Mouse (Mus musculus) limb, embryonic 15.5 days (tissue): Measurements from ENCODE around the gene Tmem176a. TPM values are rescaled to one million over a fixed set of nuclear protein-coding genes. Genes with fewer than 3 reads are reported as not detected.

Source experiments
- ATAC-seq: fragments of 200-750 bp; cut with Nextera tagmentation; 2 replicates; pipeline ENCODE4 v1.8.0; 2017; ENCODE audit warnings: low read depth, moderate TSS enrichment; ENCODE audit not compliant: insufficient number of reproducible peaks, low FRiP score, low TSS enrichment
- H3K27ac ChIP-seq: fragments of 300-500 bp; sonication (generic); 2 replicates; pipeline ENCODE4 v1.5.1; 2015; ENCODE audit warnings: moderate library complexity, mild to moderate bottlenecking, inconsistent platforms
- H3K27me3 ChIP-seq: fragments of 300-500 bp; sonication (generic); 2 replicates; pipeline ENCODE4 v1.6.1; 2015; ENCODE audit warnings: inconsistent platforms
- H3K36me3 ChIP-seq: fragments of 300-500 bp; sonication (generic); 2 replicates; pipeline ENCODE4 v1.6.1; 2015; ENCODE audit warnings: inconsistent platforms
- H3K4me1 ChIP-seq: fragments of 300-500 bp; sonication (generic); 2 replicates; pipeline ENCODE4 v1.6.1; 2015; ENCODE audit warnings: inconsistent platforms
- H3K4me2 ChIP-seq: fragments of 300-500 bp; sonication (generic); 2 replicates; pipeline ENCODE4 v1.6.1; 2015; ENCODE audit warnings: mild to moderate bottlenecking, inconsistent platforms
- H3K4me3 ChIP-seq: fragments of 300-500 bp; sonication (generic); 2 replicates; pipeline ENCODE4 v1.5.1; 2015; ENCODE audit warnings: mild to moderate bottlenecking, inconsistent platforms
- H3K9ac ChIP-seq: fragments of 300-500 bp; sonication (generic); 2 replicates; pipeline ENCODE4 v1.6.1; 2015; ENCODE audit warnings: inconsistent platforms
- H3K9me3 ChIP-seq: fragments of 300-500 bp; sonication (generic); 2 replicates; pipeline ENCODE4 v1.6.1; 2016; ENCODE audit warnings: inconsistent platforms
- WGBS: fragments of 180-500 bp; shearing (Covaris S2); methylation state at CpG from one replicate; pipeline ENCODE4 v1.1.7; 2015; 5-methylcytosine and 5-hydroxymethylcytosine counted together
- polyA plus RNA-seq: library from polyadenylated mRNA; unstranded; fragments of >200 nt; fragmentation: Nextera tagmentation; extraction: Ambion mirVana; gene quantifications from 2 replicates; pipeline ENCODE4 v1.2.1, GENCODE M21; 2015

Gene Tmem176a
- polyA plus RNA-seq, 1 experiment from 2014 or later, result 54.3 TPM

- H3K27me3 ChIP-seq, result no peaks in the 10 kb centered on the region
- H3K27ac ChIP-seq, result no peak overlapping the region
- WGBS, result 70% methylated on average over 1 of the region's 1 CpGs
- H3K9me3 ChIP-seq, result no peaks in the 10 kb centered on the region
- H3K4me3 ChIP-seq, result no peak overlapping the region
- H3K4me2 ChIP-seq, result no peak overlapping the region
- H3K9ac ChIP-seq, result no peak overlapping the region
- H3K36me3 ChIP-seq, result peaks cover 34% of the 10 kb centered on the region
- H3K4me1 ChIP-seq, result no peaks in the 10 kb centered on the region
- ATAC-seq, result no peak
These were observed 10.5 kb upstream of the Tmem176a start for GRCm38 (mm10) chr6:48830241-48830640.

DNA sequence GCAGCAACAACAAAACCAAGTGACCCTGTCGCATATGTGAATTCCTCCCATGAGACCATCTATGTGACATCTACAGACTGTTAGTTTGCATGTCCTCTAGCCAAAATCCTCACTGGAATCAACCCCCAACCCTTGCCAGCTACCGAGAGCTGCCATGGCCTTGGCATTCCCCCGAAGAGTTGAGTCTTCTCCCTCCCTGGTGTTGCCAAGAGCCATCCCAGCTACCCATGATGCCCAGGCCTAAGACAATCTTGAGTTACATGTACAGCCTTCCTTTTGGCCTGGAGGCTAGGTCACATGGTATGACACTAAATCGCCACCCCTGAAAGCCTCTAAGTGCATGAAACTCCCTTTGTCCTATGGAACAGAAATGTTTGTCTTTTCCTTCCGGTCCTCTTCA is 9.6 kb upstream of the Tmem176a start:
- no peaks in the 10 kb centered on the region for H3K27me3 ChIP-seq
- H3K9ac ChIP-seq, result no peak overlapping the region
- ATAC-seq, result no peak
- WGBS, result 89% methylated on average over 5 of the region's 5 CpGs
- no peaks in the 10 kb centered on the region for H3K4me1 ChIP-seq
- no peak overlapping the region for H3K4me2 ChIP-seq
- no peak overlapping the region for H3K4me3 ChIP-seq
- no peak overlapping the region for H3K27ac ChIP-seq
- H3K9me3 ChIP-seq, result no peaks in the 10 kb centered on the region
- H3K36me3 ChIP-seq, result peaks cover 43% of the 10 kb centered on the region

GRCm38 (mm10) chr6:48832426-48832825 is 8.3 kb upstream of the Tmem176a start:
- Histone ChIP-seq H3K9ac (no peak overlapping the region), H3K4me3 (no peak overlapping the region), H3K27ac (no peak overlapping the region), H3K9me3 (no peaks in the 10 kb centered on the region), H3K4me1 (0 out of 2 replicates have a peak, but pooled peaks cover 2% of the 10 kb centered on the region), H3K27me3 (no peaks in the 10 kb centered on the region), H3K36me3 (peaks cover 54% of the 10 kb centered on the region), H3K4me2 (no peak overlapping the region)
- no peak for ATAC-seq
- WGBS, result 88% methylated on average over 1 of the region's 1 CpGs

DNA sequence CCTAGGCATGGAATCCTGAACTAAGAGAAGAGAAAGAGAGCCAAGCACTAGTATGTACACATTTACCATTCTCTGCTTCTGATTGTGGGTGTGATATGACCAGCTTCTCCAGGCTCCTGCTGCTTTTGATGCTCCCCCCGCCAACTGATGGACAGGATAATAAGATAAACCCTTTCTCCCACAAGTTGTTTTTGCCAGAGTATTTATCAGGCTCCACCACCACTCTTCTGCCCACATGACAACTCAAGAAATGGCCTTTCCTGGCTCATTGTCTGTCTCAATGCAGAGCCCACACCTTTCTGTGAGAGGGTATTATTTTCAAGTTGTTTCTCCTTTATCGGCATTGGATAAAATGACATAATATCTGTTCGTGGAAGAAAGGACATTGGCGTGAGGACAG is 7.2 kb upstream of the Tmem176a start:
- no peak for ATAC-seq
- H3K36me3 ChIP-seq, result peaks cover 63% of the 10 kb centered on the region

GRCm38 (mm10) chr6:48835241-48835640 is 5.5 kb upstream of the Tmem176a start:
- Histone ChIP-seq H3K4me1 (peaks cover 22% of the 10 kb centered on the region), H3K27me3 (no peaks in the 10 kb centered on the region), H3K9ac (no peak overlapping the region), H3K4me3 (no peak overlapping the region), H3K9me3 (no peaks in the 10 kb centered on the region), H3K4me2 (no peak overlapping the region), H3K36me3 (peaks cover 63% of the 10 kb centered on the region), H3K27ac (no peak overlapping the region)
- no peak for ATAC-seq
- WGBS, result 81% methylated on average over 5 of the region's 5 CpGs

More for the DNA sequence above, 7.2 kb upstream of the Tmem176a start:
- no peaks in the 10 kb centered on the region for H3K9me3 ChIP-seq
- peaks cover 8% of the 10 kb centered on the region for H3K4me1 ChIP-seq
- H3K27ac ChIP-seq, result no peak overlapping the region
- H3K4me3 ChIP-seq, result no peak overlapping the region
- no peak overlapping the region for H3K9ac ChIP-seq
- no peaks in the 10 kb centered on the region for H3K27me3 ChIP-seq
- no peak overlapping the region for H3K4me2 ChIP-seq
- WGBS, result 97% methylated on average over 4 of the region's 4 CpGs

GRCm38 (mm10) chr6:48836146-48836545 is 4.6 kb upstream of the Tmem176a start:
- WGBS, result 88% methylated on average over 5 of the region's 5 CpGs
- Histone ChIP-seq H3K27me3 (no peaks in the 10 kb centered on the region), H3K9ac (no peak overlapping the region), H3K4me1 (peaks cover 30% of the 10 kb centered on the region), H3K9me3 (no peaks in the 10 kb centered on the region), H3K36me3 (peaks cover 63% of the 10 kb centered on the region), H3K4me2 (no peak overlapping the region), H3K27ac (no peak overlapping the region), H3K4me3 (no peak overlapping the region)
- ATAC-seq, result no peak

DNA sequence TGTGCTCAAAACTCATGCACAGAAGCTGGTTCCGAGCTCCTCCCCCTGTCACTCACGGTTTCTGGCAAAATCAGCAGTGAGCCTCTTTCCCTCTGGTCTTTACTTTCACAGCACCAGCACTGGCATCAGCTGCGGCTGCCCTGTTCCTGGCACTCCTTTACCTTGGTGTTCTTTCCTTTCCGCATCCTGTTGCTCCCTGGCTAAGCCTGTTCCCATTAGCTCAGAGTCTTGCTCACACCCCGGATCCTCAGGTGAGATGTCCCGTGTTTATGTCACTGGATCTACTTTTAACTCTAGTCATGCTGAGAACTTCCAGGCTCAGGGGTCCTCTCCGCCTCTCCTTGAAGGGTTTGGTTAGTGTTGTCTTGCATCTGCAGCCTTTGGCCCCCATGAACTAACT is 3.2 kb upstream of the Tmem176a start:
- Histone ChIP-seq H3K4me1 (peaks cover 43% of the 10 kb centered on the region), H3K4me3 (no peak overlapping the region), H3K36me3 (peaks cover 56% of the 10 kb centered on the region), H3K27me3 (no peaks in the 10 kb centered on the region), H3K9me3 (no peaks in the 10 kb centered on the region), H3K9ac (no peak overlapping the region), H3K4me2 (no peak overlapping the region), H3K27ac (no peak overlapping the region)
- 80% methylated on average over 7 of the region's 7 CpGs for WGBS
- ATAC-seq, result no peak

GRCm38 (mm10) chr6:48838321-48839080 is 2.2 kb upstream of the Tmem176a start:
- no peak overlapping the region for H3K4me3 ChIP-seq
- no peak for ATAC-seq
- no peaks in the 10 kb centered on the region for H3K27me3 ChIP-seq
- peaks cover 43% of the 10 kb centered on the region for H3K4me1 ChIP-seq
- H3K4me2 ChIP-seq, result 0 out of 2 replicates have a peak overlapping the region, but pooled peaks have one; percentile 2
- 59% methylated on average over 6 of the region's 6 CpGs for WGBS
- no peaks in the 10 kb centered on the region for H3K9me3 ChIP-seq
- H3K27ac ChIP-seq, result no peak overlapping the region
- H3K9ac ChIP-seq, result no peak overlapping the region
- peaks cover 46% of the 10 kb centered on the region for H3K36me3 ChIP-seq

DNA sequence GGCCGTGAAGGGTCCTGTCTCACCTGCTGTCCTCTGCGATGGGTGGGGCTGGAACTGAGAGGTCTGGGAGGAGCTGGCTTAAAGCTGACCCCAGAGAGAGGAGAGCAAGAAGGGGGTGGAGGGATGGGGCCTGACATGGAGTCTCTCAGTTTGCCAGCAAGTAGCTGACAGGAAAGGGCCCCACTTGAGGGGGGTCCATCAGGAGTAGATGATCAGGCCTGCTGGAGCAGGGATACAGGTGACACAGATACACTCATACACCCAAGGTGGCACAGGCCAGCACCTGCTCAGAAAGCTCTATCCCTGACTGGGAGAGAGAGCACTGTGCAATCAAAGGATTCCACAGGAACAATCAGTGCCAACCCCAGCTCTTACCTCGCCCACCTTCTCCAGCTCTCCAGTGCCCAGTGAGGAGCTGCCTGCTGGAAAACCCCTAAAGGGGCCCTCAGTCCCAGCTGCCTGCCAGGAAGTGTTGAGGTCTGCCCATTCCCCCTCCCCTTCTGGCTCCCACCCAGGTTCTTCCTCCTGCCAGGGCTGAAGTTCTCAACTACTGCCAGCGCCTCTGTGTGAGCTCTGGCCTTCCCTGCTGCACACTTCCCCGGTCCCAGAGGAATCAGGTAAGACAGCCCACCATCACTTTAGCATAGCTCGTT is 380 bp downstream of the Tmem176a start, which contains the start of gene Tmem176b:
Tmem176b (minus strand) TSS at position 524 of the 653 bp plus-strand sequence.
- Histone ChIP-seq H3K27me3 (no peaks in the 10 kb centered on the region), H3K9me3 (no peaks in the 10 kb centered on the region), H3K4me2 (peak within 1 kb of the TSS; percentile 64), H3K27ac (peak within 1 kb of the TSS; percentile 84), H3K4me3 (peak within 1 kb of the TSS; percentile 45), H3K36me3 (peaks cover 37% of the 10 kb centered on the region), H3K4me1 (peaks cover 43% of the 10 kb centered on the region), H3K9ac (peak within 1 kb of the TSS; percentile 39)
- ATAC-seq, result peak; percentile 89
- 5% methylated on average over 6 of the region's 6 CpGs for WGBS

GRCm38 (mm10) chr6:48842111-48842842 is 1.6 kb downstream of the Tmem176a start:
- H3K4me3 ChIP-seq, result peak overlapping the region; percentile 45
- H3K4me1 ChIP-seq, result peaks cover 42% of the 10 kb centered on the region
- WGBS, result 61% methylated on average over 11 of the region's 11 CpGs
- peak overlapping the region; percentile 83 for H3K27ac ChIP-seq
- 0 out of 2 replicates have a peak overlapping the region, but pooled peaks have one; percentile 21 for H3K9ac ChIP-seq
- no peaks in the 10 kb centered on the region for H3K27me3 ChIP-seq
- no peak for ATAC-seq
- peak overlapping the region; percentile 64 for H3K4me2 ChIP-seq
- no peaks in the 10 kb centered on the region for H3K9me3 ChIP-seq
- peaks cover 27% of the 10 kb centered on the region for H3K36me3 ChIP-seq

GRCm38 (mm10) chr6:48845086-48845485 is 4.4 kb downstream of the Tmem176a start:
- Histone ChIP-seq H3K4me2 (no peak overlapping the region), H3K27ac (no peak overlapping the region), H3K27me3 (no peaks in the 10 kb centered on the region), H3K4me3 (no peak overlapping the region), H3K4me1 (peaks cover 22% of the 10 kb centered on the region), H3K9ac (no peak overlapping the region), H3K36me3 (peaks cover 16% of the 10 kb centered on the region), H3K9me3 (no peaks in the 10 kb centered on the region)
- 65% methylated on average over 4 of the region's 4 CpGs for WGBS
- no peak for ATAC-seq
